Mouse (Mus musculus) left cerebral cortex, postnatal 10 days (tissue): ENCODE measurements at regions not wholly inside any gene's neighbourhood (a gene's known extent, or its start where the extent isn't known, plus 50 kb on each side); places are given as distances from the start of the nearest gene placed in this dataset.

Experiments used
- DNase-seq, 2 experiments: peaks; one replicate each; pipeline ENCODE4 v3.0.0; 2021 to 2022; ENCODE audit warnings: low spot score in 2 of 2, mixed read lengths in 1 of 2; ENCODE audit errors: extremely low spot score in 1 of 2
- intact Hi-C: fragments of 180-260 bp; cut with DNase I; formaldehyde crosslinking; loops from one replicate; pipeline ENCODE4 v1.15.1; 2025

DNA sequence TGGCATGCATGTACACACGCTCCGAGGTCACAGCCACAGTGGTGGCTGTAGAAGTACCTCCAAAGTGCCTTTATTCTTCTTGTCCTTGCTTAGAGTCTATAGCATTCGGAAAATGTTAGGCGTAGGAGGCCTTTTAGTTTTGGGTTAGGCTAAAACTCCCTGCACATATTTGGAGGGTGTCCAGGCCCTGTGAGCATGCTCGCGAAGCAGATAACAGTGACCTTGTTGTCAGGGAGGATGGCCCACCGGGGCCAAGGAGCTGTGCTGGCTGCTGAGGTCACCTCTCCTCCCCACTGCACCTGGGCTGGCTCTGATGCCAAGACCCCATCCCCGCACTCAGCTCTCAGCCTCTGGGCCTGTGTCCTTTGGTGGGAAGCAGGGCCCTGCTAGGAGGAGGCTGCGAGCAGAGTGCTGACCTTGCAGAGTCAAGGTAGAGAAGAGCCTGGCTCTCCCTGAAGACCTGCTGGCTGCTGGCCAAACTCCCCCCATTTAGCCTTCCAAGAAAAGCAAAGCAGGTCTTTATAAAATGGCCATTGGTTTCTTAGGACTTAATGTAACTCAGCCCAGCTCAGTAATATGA is 186.9 kb downstream of the Tdh start:
- DNase-seq = peak in 1 of 2 experiments; percentile 25
- intact Hi-C loops = no loop called here
